Mouse (Mus musculus) kidney, postnatal 0 days (tissue): ENCODE results near the gene Fam57b. TPM values are rescaled to one million over a fixed set of nuclear protein-coding genes. Genes with fewer than 3 reads are reported as not detected.

Experiments
- ATAC-seq: fragments of 200-750 bp; cut with Nextera tagmentation; replicated peaks from 2 replicates; pipeline ENCODE4 v1.8.0; 2017; ENCODE audit warnings: low read depth, moderate number of reproducible peaks, moderate TSS enrichment, moderate library complexity; ENCODE audit not compliant: low FRiP score
- DNase-seq: peaks from one replicate; pipeline ENCODE4 v3.0.0-alpha.2; 2016; ENCODE audit warnings: low spot score
- H3K27ac ChIP-seq: fragments of 300-500 bp; sonication (generic); 2 replicates; pipeline ENCODE4 v1.5.1; 2014; ENCODE audit warnings: mild to moderate bottlenecking
- H3K27me3 ChIP-seq: fragments of 300-500 bp; sonication (generic); 2 replicates; pipeline ENCODE4 v1.6.1; 2014; ENCODE audit warnings: low read length, mixed read lengths; ENCODE audit not compliant: insufficient read depth
- H3K36me3 ChIP-seq: fragments of 300-500 bp; sonication (generic); 2 replicates; pipeline ENCODE4 v1.6.1; 2014; ENCODE audit warnings: low read length, mixed read lengths; ENCODE audit not compliant: insufficient read depth
- H3K4me1 ChIP-seq: fragments of 300-500 bp; sonication (generic); replicated peaks from 2 replicates; pipeline ENCODE4 v1.6.1; 2014; ENCODE audit warnings: antibody characterized with exemption, low read length, mixed read lengths; ENCODE audit not compliant: insufficient read depth
- H3K4me2 ChIP-seq: fragments of 300-500 bp; sonication (generic); 2 replicates; pipeline ENCODE4 v1.6.1; 2014; ENCODE audit warnings: mild to moderate bottlenecking, low read length, moderate library complexity, mixed read lengths
- H3K4me3 ChIP-seq: fragments of 300-500 bp; sonication (generic); replicated peaks from 2 replicates; pipeline ENCODE4 v1.5.1; 2014; ENCODE audit warnings: low read depth, low read length
- H3K9ac ChIP-seq: fragments of 300-500 bp; sonication (generic); 2 replicates; pipeline ENCODE4 v1.6.1; 2014; ENCODE audit warnings: low read depth, low read length
- H3K9me3 ChIP-seq: fragments of 300-500 bp; sonication (generic); replicated peaks from 2 replicates; pipeline ENCODE4 v1.6.1; 2016; ENCODE audit warnings: low read length, inconsistent platforms, mixed read lengths
- CTCF ChIP-seq: IDR thresholded peaks from 2 replicates; pipeline ENCODE4 v1.5.1; 2016; ENCODE audit warnings: antibody characterized with exemption, low read depth, mild to moderate bottlenecking, moderate library complexity
- WGBS: fragments of 180-500 bp; shearing (Covaris S2); extraction: QIAGEN DNeasy Blood & Tissue Kit; methylation state at CpG from one replicate; pipeline ENCODE4 v1.1.7; 2014; 5-methylcytosine and 5-hydroxymethylcytosine counted together
- polyA plus RNA-seq: library from polyadenylated mRNA; unstranded; fragments of >200 nt; fragmentation: Nextera tagmentation; extraction: Ambion mirVana; gene quantifications from 2 replicates; pipeline ENCODE4 v1.2.1, GENCODE M21; 2015

Fam57b gene
- polyA plus RNA-seq, 1 experiment from 2014 or later: 0.11 TPM

- DNase-seq (no peak), ATAC-seq (no peak)
- H3K27ac ChIP-seq: no peak overlapping the region
- peaks cover 4% of the 10 kb centered on the region; the same call in 1 of the 2 replicates for H3K4me1 ChIP-seq
- no peak overlapping the region for H3K9ac ChIP-seq
- H3K27me3 ChIP-seq: no peaks in the 10 kb centered on the region
- no peaks in the 10 kb centered on the region for H3K9me3 ChIP-seq
- H3K4me3 ChIP-seq: no peak overlapping the region
- no peaks in the 10 kb centered on the region for H3K36me3 ChIP-seq
- H3K4me2 ChIP-seq: no peak overlapping the region
- peak; percentile 22; the same call in 1 of the 2 replicates for TF ChIP-seq CTCF
- 25% methylated on average over 1 of the region's 1 CpGs for WGBS
Measured at GRCm38 (mm10) chr7:126818818-126819217, 21.4 kb downstream of the Fam57b start.

GRCm38 (mm10) chr7:126821835-126822511 is 24.5 kb downstream of the Fam57b start:
- no peak overlapping the region for H3K9ac ChIP-seq
- H3K4me3 ChIP-seq: no peak overlapping the region
- peak; percentile 98 for TF ChIP-seq CTCF
- DNase-seq (peak; percentile 86), ATAC-seq (no peak)
- H3K4me2 ChIP-seq: no peak overlapping the region
- H3K4me1 ChIP-seq: peaks cover 4% of the 10 kb centered on the region; the same call in 1 of the 2 replicates
- H3K27ac ChIP-seq: no peak overlapping the region
- no peaks in the 10 kb centered on the region for H3K27me3 ChIP-seq
- H3K36me3 ChIP-seq: no peaks in the 10 kb centered on the region
- H3K9me3 ChIP-seq: no peaks in the 10 kb centered on the region
- 29% methylated on average over 7 of the region's 7 CpGs for WGBS

GRCm38 (mm10) chr7:126822741-126823140 is 25.3 kb downstream of the Fam57b start:
- H3K27ac ChIP-seq: no peak overlapping the region
- no peak overlapping the region for H3K9ac ChIP-seq
- no peaks in the 10 kb centered on the region for H3K27me3 ChIP-seq
- peaks cover 4% of the 10 kb centered on the region; the same call in 1 of the 2 replicates for H3K4me1 ChIP-seq
- WGBS: 20% methylated on average over 9 of the region's 9 CpGs
- no peak overlapping the region for H3K4me3 ChIP-seq
- no peak for TF ChIP-seq CTCF
- no peak for ATAC-seq
- no peaks in the 10 kb centered on the region for H3K9me3 ChIP-seq
- H3K36me3 ChIP-seq: no peaks in the 10 kb centered on the region
- peak overlapping the region; percentile 51 for H3K4me2 ChIP-seq
- DNase-seq: no peak

- H3K4me2 ChIP-seq: peak overlapping the region; percentile 51
- 1% methylated on average over 12 of the region's 19 CpGs for WGBS
- no peaks in the 10 kb centered on the region for H3K36me3 ChIP-seq
- DNase-seq: no peak
- no peak overlapping the region for H3K27ac ChIP-seq
- no peaks in the 10 kb centered on the region for H3K27me3 ChIP-seq
- no peak overlapping the region for H3K9ac ChIP-seq
- H3K4me3 ChIP-seq: no peak overlapping the region
- no peak for TF ChIP-seq CTCF
- H3K9me3 ChIP-seq: no peaks in the 10 kb centered on the region
- peaks cover 4% of the 10 kb centered on the region; the same call in 1 of the 2 replicates for H3K4me1 ChIP-seq
- 0 out of 2 replicates have a peak, but pooled peaks have one; percentile 9 for ATAC-seq
Measured at GRCm38 (mm10) chr7:126823202-126823711, 25.8 kb downstream of the Fam57b start.

- WGBS: 14% methylated on average over 10 of the region's 10 CpGs
- no peak overlapping the region for H3K4me2 ChIP-seq
- no peak overlapping the region for H3K4me3 ChIP-seq
- H3K27me3 ChIP-seq: no peaks in the 10 kb centered on the region
- H3K4me1 ChIP-seq: peaks cover 4% of the 10 kb centered on the region; the same call in 1 of the 2 replicates
- no peak overlapping the region for H3K27ac ChIP-seq
- no peak overlapping the region for H3K9ac ChIP-seq
- H3K36me3 ChIP-seq: no peaks in the 10 kb centered on the region
- no peaks in the 10 kb centered on the region for H3K9me3 ChIP-seq
- DNase-seq (no peak), ATAC-seq (no peak)
- no peak for TF ChIP-seq CTCF
Measured at GRCm38 (mm10) chr7:126823940-126824339, 26.5 kb downstream of the Fam57b start.

GRCm38 (mm10) chr7:126825403-126825802 is 27.9 kb downstream of the Fam57b start:
- no peak for TF ChIP-seq CTCF
- no peak for DNase-seq
- ATAC-seq: no peak

More at GRCm38 (mm10) chr7:126825403-126825802, 27.9 kb downstream of the Fam57b start:
- WGBS: 21% methylated on average over 8 of the region's 8 CpGs
- Histone ChIP-seq H3K27me3 (no peaks in the 10 kb centered on the region), H3K4me3 (no peak overlapping the region), H3K9me3 (no peaks in the 10 kb centered on the region), H3K9ac (no peak overlapping the region), H3K36me3 (no peaks in the 10 kb centered on the region), H3K4me1 (peaks cover 4% of the 10 kb centered on the region; the same call in 1 of the 2 replicates), H3K4me2 (no peak overlapping the region), H3K27ac (no peak overlapping the region)
